Mouse (Mus musculus): ENCODE data around the gene Wdr25.

DNA sequence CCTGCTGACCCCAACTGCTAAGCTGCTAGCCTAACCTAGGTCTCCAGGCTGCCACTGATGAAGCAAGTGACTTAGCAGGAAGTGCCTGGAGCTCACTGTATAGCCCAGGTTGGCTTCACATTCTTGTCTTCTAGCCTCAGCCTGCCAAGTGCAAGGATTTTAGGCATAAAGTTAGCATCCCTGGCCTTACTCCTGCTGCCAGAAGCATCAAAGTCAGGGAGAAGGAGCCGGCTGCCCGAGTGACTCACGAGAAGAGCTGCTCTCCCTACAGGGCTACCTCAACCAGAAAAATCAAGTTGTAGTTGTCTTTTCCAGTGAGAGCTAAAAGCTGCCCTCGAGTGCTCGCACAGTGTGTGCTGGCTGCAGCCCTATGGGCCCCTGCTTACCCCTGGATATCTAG, 34.9 kb upstream of the Wdr25 start:
- TF ChIP-seq POLR2A (IDR thresholded peaks at IDR 0.05; ENCODE audit: low read depth, low read length) (no peak), CTCF (IDR thresholded peaks at IDR 0.05; ENCODE audit: extremely low read depth, insufficient read depth, insufficient read length, insufficient replicate concordance) (no peak)
